Mouse (Mus musculus) cerebellum, postnatal 10 days (tissue): ENCODE measurements around the gene Ppox.

Experiments used
- DNase-seq, 2 experiments: peaks; one replicate each; pipeline ENCODE4 v3.0.0; 2021; ENCODE audit warnings: mixed read lengths in 2 of 2

Gene Ppox

DNA sequence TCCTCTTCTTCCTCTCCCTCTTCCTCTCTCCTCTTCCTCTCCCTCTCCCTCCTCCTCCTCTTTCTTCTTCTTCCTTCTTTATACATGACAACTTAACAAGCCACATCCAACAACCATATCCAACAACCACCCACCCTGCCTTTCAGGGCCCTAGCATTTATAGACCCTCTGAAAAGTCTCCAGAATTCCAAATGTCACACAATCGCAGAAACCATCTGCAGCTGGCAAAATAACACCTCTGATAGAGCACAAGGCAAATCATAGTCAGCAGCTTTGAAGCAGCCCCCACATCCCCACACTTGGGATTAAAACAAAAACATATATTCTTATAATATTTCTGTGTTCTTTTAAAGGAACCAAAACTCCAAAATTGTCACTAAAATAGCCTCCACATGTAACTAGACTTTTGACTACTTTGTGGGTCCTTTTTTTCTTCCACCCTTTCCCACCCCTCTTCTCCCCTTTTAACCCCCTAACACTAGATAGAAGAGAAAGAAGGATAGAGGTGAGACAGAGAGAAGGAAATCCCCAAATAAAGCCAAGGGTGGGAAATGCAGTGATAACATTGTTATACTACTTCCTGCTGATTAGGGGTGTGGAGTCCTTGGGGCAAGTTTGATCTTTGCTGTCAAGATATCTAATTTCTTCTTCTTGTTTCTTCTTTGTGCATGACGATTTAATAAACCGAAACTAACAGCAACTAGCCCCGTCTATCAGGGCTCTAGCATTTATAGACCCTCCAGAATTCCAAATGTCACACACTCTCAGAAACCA, 14.8 kb downstream of the Ppox start:
- no peak for DNase-seq

DNA sequence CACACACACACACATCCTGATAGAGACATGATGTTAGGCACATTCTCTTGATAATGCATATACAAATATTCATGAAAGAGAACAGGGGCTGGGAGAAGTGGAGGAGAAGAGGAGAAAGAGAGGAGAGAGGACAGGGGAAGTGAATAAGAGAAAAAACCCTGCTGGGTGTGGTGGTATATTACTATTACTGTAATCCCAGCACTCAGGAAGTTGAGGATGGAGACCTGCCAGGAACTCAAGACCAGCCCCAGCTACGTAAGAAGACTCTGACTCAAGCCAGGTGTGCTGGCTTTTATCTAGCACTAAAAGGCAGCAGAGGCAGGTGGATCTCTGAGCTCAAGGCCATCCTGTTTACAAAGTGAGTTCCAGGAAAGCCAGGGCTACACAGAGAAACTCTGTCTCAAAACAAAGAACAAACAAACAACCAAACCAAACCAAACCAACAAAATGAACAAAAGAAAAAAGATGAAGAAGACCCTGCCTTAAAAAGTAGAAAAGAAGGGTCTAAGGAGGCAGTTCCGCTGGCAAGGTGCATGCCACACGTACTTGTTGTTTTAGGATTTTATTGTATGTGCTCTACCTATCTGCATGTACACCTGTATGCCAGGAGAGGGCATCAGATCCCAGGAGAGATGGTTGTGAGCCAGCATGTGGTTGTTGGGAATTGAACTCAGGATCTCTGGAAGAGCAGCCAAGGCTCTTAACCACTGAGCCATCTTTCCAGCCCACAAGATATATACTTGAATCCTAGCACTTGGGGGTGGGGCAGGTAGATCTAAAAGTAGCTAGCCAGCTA, 17.1 kb downstream of the Ppox start:
- DNase-seq = peak; percentile 28 to 52

DNA sequence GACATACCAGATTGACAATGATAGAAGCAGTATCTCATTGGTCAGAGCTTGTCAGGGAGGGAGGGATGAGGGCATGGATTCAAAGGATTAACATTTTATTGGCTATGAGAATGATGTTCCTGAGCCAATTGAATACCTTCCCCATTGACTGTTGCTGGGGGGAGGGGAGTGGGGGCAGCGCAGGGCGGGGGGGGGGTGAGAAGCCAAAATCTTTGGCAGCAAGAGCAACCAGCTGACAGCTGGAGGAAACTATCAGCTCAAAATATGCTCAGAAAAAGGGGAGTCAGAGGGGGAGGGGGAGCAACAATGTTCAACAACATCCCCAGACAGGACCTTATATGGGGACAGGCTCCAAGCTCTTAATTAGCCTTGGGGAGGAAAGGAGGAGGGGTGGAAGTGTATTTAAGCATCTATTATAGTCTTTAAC, 17.8 kb downstream of the Ppox start:
- DNase-seq = peak; percentile 84 to 89

DNA sequence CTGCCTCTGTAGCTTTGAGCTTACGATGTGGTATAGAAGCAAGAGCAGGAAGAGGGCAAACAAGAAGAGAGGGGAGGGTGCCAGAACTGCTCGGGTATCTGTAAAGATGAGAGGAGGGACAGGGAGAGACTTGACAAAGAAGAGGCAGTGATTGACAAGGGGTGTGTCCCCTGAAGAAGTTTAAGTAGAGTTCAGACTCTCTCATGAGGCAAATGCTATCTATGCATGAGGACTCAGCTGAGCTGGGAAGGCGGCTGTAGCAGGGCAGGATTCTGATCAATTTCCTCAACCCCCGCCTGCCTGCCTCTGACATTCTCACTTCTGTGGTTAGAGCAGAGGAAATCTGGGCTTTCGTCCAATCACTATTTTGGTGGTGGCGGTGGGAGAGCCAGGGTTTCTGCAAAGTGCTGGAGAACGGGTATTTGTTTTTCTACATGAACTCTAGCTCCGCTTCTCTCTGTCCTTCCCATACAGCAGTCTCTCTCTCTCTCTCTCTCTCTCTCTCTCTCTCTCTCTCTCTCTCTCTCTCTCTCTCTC, 18.3 kb downstream of the Ppox start:
- peak; percentile 86 to 92 for DNase-seq

DNA sequence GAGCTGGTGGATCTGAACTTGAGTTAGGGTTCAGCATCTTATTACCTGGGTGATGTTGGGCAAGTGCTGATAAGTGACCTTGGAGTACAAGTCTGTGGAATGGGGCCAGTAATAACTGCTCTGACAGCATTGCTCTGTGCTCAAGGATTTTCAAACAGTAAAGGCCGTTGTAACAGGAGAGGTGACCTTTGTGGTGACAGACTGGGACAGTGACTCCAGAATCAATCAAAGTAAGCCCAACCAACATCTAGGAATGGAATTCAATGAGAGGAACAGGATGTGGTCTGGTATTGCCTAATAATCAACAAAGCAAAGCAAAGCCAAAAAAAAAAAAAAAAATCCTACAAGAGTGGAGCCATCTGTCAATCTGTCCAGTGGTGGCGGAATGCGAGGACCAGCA, 20.7 kb downstream of the Ppox start:
- no peak for DNase-seq

GRCm38 (mm10) chr1:171258921-171259320, 22.1 kb downstream of the Ppox start:
- DNase-seq = no peak

DNA sequence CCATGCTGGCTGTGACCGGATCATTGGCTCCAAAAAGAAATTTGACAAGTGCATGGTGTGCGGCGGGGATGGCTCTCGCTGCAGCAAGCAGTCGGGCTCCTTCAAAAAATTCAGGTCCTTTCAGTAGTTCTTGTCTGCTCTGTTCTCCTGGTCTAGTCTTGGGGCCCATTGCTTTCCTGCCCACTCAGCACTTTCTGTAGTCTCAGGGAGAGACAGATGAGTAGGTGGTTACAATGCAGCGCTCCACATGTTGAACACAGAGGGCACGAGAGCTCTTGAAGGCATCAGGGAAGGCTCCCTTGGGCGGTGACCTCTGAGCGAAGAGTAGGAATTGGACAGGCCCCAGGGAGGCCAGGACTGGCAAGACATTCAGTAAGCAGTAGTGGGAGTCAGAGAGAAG, 23.2 kb downstream of the Ppox start:
- DNase-seq = no peak

GRCm38 (mm10) chr1:171256937-171257548, 23.9 kb downstream of the Ppox start:
- DNase-seq = peak; percentile 83 to 87

DNA sequence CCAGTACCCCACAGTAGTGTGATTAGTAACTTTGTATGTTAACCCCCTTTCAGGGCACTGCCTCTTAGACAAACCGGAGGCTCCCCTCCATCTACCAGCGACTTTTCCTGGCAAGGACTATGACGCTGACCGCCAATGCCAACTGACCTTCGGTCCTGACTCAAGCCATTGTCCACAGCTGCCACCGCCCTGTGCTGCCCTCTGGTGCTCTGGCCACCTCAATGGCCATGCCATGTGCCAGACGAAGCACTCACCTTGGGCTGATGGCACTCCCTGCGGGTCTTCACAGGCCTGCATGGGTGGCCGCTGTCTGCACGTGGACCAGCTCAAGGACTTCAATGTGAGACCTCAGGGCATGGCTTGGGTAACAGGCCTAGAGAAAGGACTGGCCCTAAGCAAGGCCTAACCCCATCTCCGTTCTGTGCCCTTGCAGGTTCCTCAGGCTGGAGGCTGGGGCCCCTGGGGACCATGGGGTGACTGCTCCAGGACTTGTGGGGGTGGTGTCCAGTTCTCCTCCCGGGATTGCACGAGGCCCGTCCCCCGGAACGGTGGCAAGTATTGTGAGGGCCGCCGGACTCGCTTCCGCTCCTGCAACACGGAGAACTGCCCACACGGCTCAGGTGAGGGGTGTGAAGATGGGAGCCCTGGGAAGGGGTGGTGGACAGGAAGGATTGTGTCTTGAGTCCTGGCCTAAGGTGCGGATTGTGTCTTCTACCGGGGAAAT, 24.7 kb downstream of the Ppox start:
- peak in 1 of 2 experiments; percentile 14 for DNase-seq

DNA sequence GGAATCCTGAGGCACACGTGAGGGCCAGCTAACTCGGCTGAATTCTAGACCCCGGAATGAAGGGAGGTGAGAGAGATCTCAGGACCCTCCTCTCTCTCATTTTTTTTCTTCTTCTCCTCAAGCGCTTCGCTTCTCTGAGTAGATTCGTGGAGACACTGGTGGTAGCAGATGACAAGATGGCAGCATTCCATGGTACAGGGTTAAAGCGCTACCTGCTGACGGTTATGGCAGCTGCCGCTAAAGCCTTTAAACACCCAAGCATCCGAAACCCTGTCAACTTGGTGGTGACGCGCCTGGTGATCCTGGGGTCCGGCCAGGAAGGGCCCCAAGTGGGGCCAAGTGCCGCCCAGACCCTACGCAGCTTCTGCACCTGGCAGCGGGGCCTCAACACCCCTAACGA, 28.6 kb downstream of the Ppox start:
- peak; percentile 70 to 74 for DNase-seq

- peak; percentile 58 to 68 for DNase-seq
Measured at GRCm38 (mm10) chr1:171251594-171252324, 29.2 kb downstream of the Ppox start.

DNA sequence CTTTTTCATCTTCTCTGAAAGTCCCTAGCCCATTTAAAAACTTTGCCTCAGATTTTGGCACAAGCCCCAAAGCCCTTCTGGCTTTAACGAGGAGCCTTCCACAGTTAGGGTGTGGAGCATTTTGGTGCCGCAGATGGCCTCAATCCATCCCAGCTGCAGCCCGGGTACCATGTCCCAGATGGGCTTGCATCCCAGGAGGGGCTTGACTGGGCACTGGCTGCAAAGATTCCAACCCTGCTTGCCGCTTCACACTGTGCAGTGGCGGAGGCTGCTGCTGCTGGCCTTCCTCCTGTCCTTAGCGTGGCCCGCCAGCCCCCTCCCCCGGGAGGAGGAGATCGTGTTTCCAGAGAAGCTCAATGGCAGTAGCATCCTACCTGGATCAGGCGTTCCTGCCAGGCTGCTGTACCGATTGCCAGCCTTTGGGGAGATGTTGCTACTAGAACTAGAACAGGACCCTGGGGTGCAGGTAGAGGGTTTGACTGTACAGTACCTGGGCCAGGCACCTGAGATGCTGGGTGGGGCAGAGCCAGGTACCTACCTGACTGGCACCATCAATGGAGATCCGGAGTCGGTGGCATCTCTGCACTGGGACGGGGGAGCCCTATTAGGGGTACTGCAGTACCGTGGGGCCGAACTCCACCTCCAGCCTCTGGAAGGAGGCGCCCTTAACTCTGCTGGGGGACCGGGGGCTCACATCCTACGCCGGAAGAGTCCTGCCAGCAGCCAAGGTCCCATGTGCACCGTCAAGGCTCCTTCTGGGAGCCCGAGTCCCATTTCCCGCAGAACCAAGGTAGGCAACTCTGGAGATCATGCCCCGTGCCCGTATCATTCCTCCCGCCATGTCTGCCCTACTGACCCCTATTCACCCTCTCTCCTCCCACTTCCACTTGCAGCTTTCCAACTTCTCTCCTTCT, 30.0 kb downstream of the Ppox start, which contains the start of gene Ndufs2:
Gene Ndufs2 (minus strand): TSS at position 709 of the 914 bp plus-strand sequence.
- DNase-seq = peak; percentile 70 to 79

GRCm38 (mm10) chr1:171249913-171250600, 30.9 kb downstream of the Ppox start, which contains the start of gene Adamts4:
Gene Adamts4, plus strand, starts transcription at chr1:171250421.
- peak; percentile 66 to 69 for DNase-seq

- peak in 1 of 2 experiments; percentile 26 for DNase-seq
Measured at GRCm38 (mm10) chr1:171248386-171249226, 32.4 kb downstream of the Ppox start.

DNA sequence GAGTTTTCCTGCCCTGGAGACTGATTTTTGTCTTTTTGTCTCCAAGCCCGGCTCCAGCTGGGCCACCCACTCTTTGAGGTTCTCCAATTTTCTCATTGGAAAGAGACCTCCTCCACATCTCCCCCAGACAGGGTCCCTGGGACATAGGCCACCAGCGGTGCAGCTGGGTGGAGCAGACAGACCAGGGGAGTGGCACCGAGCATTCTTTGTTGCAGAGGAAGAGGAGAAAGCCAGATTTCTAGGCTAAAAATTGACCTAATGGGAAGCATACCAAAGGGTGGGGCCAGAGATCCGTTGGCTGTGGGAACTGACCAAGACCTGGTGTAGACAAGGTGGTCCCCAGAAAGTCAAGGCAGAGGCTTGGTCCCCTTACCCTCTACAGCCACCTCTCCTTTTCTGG, 33.1 kb downstream of the Ppox start:
- no peak for DNase-seq

DNA sequence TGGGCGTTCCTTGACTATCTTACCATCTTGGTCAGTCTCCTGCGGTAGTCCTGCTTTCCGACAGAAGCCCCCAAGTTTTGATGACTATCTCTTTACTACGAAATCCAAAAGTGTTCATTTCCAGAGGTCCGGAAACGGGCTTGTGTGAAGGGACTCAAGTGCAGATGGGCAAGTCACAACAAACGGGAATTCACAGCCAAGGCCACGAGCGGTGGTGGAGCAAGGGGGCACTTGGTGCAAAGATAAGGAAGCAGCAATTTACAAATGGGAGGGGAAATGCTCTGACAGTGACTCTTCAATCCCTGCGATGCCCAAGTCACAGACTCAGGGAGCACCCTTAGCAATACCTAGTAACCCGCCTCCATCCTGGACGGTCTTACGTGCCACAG, 33.5 kb downstream of the Ppox start:
- no peak for DNase-seq

DNA sequence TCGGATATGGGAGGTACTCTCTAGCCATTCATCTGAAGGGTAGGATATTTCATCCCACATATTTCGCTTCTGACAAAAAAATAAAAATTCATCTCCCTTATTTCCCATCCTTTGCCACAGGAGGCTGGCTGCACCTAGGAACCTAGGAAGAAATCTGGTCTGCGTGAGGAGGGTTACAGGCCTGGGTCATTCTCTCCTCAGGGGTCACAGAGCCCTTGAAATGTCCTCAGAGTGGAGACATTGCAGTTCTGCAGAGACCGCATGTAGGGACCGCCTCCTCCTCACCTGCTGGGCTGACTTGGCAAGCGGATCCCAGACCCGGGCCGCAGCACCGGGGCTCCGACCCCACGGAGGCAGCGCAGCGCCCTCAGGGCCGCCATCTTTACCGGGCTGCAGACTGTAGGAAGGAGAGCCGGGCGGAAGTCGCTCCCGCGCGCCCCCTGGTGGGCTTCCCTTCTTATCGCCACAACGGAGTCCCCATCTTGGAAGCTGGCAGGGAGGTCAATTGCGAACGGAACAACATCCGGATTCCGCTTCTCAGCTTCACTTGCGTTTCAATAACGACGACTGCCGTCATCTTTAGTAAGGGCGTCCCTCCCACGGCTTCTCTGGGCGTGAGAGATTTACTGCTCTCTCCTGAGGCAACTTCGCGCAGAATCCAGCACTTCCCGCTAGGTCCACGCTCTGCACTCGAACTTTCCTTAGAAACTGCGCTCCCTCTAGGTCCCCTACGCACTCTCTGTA, 34.1 kb downstream of the Ppox start:
- peak; percentile 99 for DNase-seq

DNA sequence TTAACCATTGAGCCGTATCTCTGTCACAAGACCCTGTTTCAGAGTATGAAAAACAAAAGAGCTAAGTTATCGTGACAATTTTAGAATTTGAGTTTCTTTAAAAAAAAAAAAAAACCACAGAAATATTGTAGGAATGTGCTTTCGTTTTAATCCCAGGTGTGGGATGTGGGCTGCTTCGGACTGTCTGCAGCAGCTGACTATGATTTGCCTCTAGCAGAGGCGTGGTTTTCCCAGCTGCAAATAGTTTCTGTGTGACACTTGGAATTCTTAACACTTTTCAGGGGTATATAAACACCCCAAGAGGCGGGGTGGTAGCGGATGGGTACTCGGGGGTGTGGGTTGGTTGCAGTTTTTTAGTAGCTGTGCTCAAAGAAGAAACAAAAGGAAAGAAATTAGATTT, 35.6 kb downstream of the Ppox start:
- DNase-seq = no peak
